Mouse (Mus musculus) midbrain, embryonic 11.5 days (tissue): ENCODE measurements around the gene Mxd4. TPM values are rescaled to one million over a fixed set of nuclear protein-coding genes. Genes with fewer than 3 reads are reported as not detected.

Experiments used
- ATAC-seq: fragments of 200-750 bp; cut with Nextera tagmentation; 2 replicates; pipeline ENCODE4 v1.8.0; 2017; ENCODE audit warnings: moderate TSS enrichment, moderate library complexity; ENCODE audit not compliant: low FRiP score
- DNase-seq: peaks from one replicate; pipeline ENCODE4 v3.0.0; 2015; ENCODE audit warnings: low spot score; ENCODE audit errors: missing footprints
- H3K27ac ChIP-seq: fragments of 300-500 bp; sonication (generic); 2 replicates; pipeline ENCODE4 v1.5.1; 2014; ENCODE audit warnings: low read depth, low read length
- H3K27me3 ChIP-seq: fragments of 300-500 bp; sonication (generic); 2 replicates; pipeline ENCODE4 v1.6.1; 2014; ENCODE audit warnings: mild to moderate bottlenecking, low read length, moderate library complexity, mixed read lengths; ENCODE audit not compliant: control insufficient read depth, insufficient read depth
- H3K36me3 ChIP-seq: fragments of 300-500 bp; sonication (generic); 2 replicates; pipeline ENCODE4 v1.6.1; 2014; ENCODE audit warnings: mild to moderate bottlenecking, low read length, moderate library complexity, mixed read lengths; ENCODE audit not compliant: control insufficient read depth, insufficient read depth
- H3K4me1 ChIP-seq: fragments of 300-500 bp; sonication (generic); 2 replicates; pipeline ENCODE4 v1.6.1; 2014; ENCODE audit warnings: low read length; ENCODE audit not compliant: control insufficient read depth, insufficient read depth
- H3K4me2 ChIP-seq: fragments of 300-500 bp; sonication (generic); 2 replicates; pipeline ENCODE4 v1.6.1; 2014; ENCODE audit warnings: mild to moderate bottlenecking, moderate library complexity
- H3K4me3 ChIP-seq: fragments of 300-500 bp; sonication (generic); 2 replicates; pipeline ENCODE4 v1.5.1; 2014; ENCODE audit warnings: low read depth, low read length
- H3K9ac ChIP-seq: fragments of 300-500 bp; sonication (generic); 2 replicates; pipeline ENCODE4 v1.6.1; 2014; ENCODE audit warnings: low read length
- H3K9me3 ChIP-seq: fragments of 300-500 bp; sonication (generic); 2 replicates; pipeline ENCODE4 v1.6.1; 2016; ENCODE audit warnings: low read length; ENCODE audit not compliant: control insufficient read depth
- WGBS: fragments of 180-500 bp; shearing (Covaris S2); extraction: QIAGEN DNeasy Blood & Tissue Kit; methylation state at CpG from one replicate; pipeline ENCODE4 v1.1.7; 2014; 5-methylcytosine and 5-hydroxymethylcytosine counted together
- polyA plus RNA-seq: library from polyadenylated mRNA; unstranded; fragments of >200 nt; fragmentation: Nextera tagmentation; extraction: Ambion mirVana; gene quantifications from 2 replicates; pipeline ENCODE4 v1.2.1, GENCODE M21; 2014

The Mxd4 gene
- polyA plus RNA-seq, 1 experiment from 2014 or later = 19.3 TPM

- peak overlapping the region; percentile 33 for H3K4me2 ChIP-seq
- 86% methylated on average over 3 of the region's 3 CpGs for WGBS
- no peaks in the 10 kb centered on the region for H3K36me3 ChIP-seq
- H3K9ac ChIP-seq = peak overlapping the region; percentile 46; the same call in 1 of the 2 replicates
- no peaks in the 10 kb centered on the region for H3K27me3 ChIP-seq
- DNase-seq (no peak), ATAC-seq (no peak)
- H3K4me1 ChIP-seq = peaks cover 7% of the 10 kb centered on the region; the same call in 1 of the 2 replicates
- H3K27ac ChIP-seq = peak overlapping the region; percentile 75
- no peaks in the 10 kb centered on the region for H3K9me3 ChIP-seq
- H3K4me3 ChIP-seq = no peak overlapping the region; the same call in 1 of the 2 replicates
Observed at GRCm38 (mm10) chr5:34169954-34170353, 17.6 kb downstream of the Mxd4 start.

- peaks cover 7% of the 10 kb centered on the region; the same call in 1 of the 2 replicates for H3K4me1 ChIP-seq
- H3K4me2 ChIP-seq = peak within 1 kb of the TSS; percentile 69
- peak; percentile 100 for ATAC-seq
Observed at GRCm38 (mm10) chr5:34168950-34169891, 18.3 kb downstream of the Mxd4 start, which contains the start of the genes Poln and Haus3. TSS of gene Poln (minus strand) at chr5:34169448. TSS of gene Haus3 (minus strand) at chr5:34169527.

GRCm38 (mm10) chr5:34167857-34168256 is 19.7 kb downstream of the Mxd4 start:
- Histone ChIP-seq H3K27ac (no peak overlapping the region), H3K9ac (no peak overlapping the region), H3K4me1 (peaks cover 7% of the 10 kb centered on the region; the same call in 1 of the 2 replicates), H3K4me2 (peak overlapping the region; percentile 30), H3K27me3 (no peaks in the 10 kb centered on the region), H3K9me3 (no peaks in the 10 kb centered on the region), H3K4me3 (no peak overlapping the region), H3K36me3 (peaks cover 3% of the 10 kb centered on the region; the same call in 1 of the 2 replicates)
- DNase-seq = no peak
- WGBS = 84% methylated on average over 4 of the region's 4 CpGs
- ATAC-seq = no peak

More at GRCm38 (mm10) chr5:34168950-34169891, 18.3 kb downstream of the Mxd4 start, which contains the start of the genes Poln and Haus3:
- under 1% methylated on average over 57 of the region's 57 CpGs for WGBS
- Histone ChIP-seq H3K4me3 (peak within 1 kb of the TSS; percentile 71), H3K9me3 (no peaks in the 10 kb centered on the region), H3K27ac (peak within 1 kb of the TSS; percentile 75), H3K9ac (peak within 1 kb of the TSS; percentile 85), H3K36me3 (no peaks in the 10 kb centered on the region), H3K27me3 (no peaks in the 10 kb centered on the region)
- peak; percentile 100 for DNase-seq

GRCm38 (mm10) chr5:34165793-34166192 is 21.7 kb downstream of the Mxd4 start:
- Histone ChIP-seq H3K4me2 (no peak overlapping the region), H3K27ac (no peak overlapping the region), H3K9me3 (no peaks in the 10 kb centered on the region), H3K4me3 (no peak overlapping the region), H3K36me3 (peaks cover 9% of the 10 kb centered on the region; the same call in 1 of the 2 replicates), H3K9ac (no peak overlapping the region), H3K4me1 (peaks cover 7% of the 10 kb centered on the region; the same call in 1 of the 2 replicates), H3K27me3 (no peaks in the 10 kb centered on the region)
- 92% methylated on average over 4 of the region's 4 CpGs for WGBS
- DNase-seq (no peak), ATAC-seq (no peak)

- DNase-seq (no peak), ATAC-seq (no peak)
- no peaks in the 10 kb centered on the region for H3K27me3 ChIP-seq
- no peaks in the 10 kb centered on the region for H3K36me3 ChIP-seq
- no peak overlapping the region for H3K4me2 ChIP-seq
- no peak overlapping the region for H3K4me3 ChIP-seq
- H3K9me3 ChIP-seq = no peaks in the 10 kb centered on the region
- no peak overlapping the region for H3K9ac ChIP-seq
- no peak overlapping the region for H3K27ac ChIP-seq
- no peaks in the 10 kb centered on the region for H3K4me1 ChIP-seq
Observed at GRCm38 (mm10) chr5:34148476-34148875, 39.0 kb downstream of the Mxd4 start.

- H3K27me3 ChIP-seq = no peaks in the 10 kb centered on the region
- H3K9ac ChIP-seq = no peak overlapping the region
- no peak overlapping the region for H3K27ac ChIP-seq
- no peak for ATAC-seq
- H3K4me1 ChIP-seq = no peaks in the 10 kb centered on the region
- no peak overlapping the region for H3K4me3 ChIP-seq
- no peak for DNase-seq
- no peaks in the 10 kb centered on the region for H3K9me3 ChIP-seq
- no peaks in the 10 kb centered on the region for H3K36me3 ChIP-seq
- H3K4me2 ChIP-seq = no peak overlapping the region
- WGBS = 86% methylated on average over 3 of the region's 3 CpGs
Observed at GRCm38 (mm10) chr5:34147554-34147953, 40.0 kb downstream of the Mxd4 start.

- Histone ChIP-seq H3K36me3 (no peaks in the 10 kb centered on the region), H3K4me2 (no peak overlapping the region), H3K9ac (no peak overlapping the region), H3K27me3 (no peaks in the 10 kb centered on the region), H3K4me3 (no peak overlapping the region), H3K9me3 (no peaks in the 10 kb centered on the region), H3K4me1 (no peaks in the 10 kb centered on the region), H3K27ac (no peak overlapping the region)
- no peak for DNase-seq
- no peak for ATAC-seq
- 3% methylated on average over 1 of the region's 1 CpGs for WGBS
Observed at GRCm38 (mm10) chr5:34139751-34140150, 47.8 kb downstream of the Mxd4 start.

GRCm38 (mm10) chr5:34132731-34133130 is 54.8 kb downstream of the Mxd4 start:
- Histone ChIP-seq H3K27ac (no peak overlapping the region), H3K9me3 (no peaks in the 10 kb centered on the region), H3K9ac (no peak overlapping the region), H3K27me3 (no peaks in the 10 kb centered on the region), H3K4me1 (no peaks in the 10 kb centered on the region), H3K36me3 (no peaks in the 10 kb centered on the region), H3K4me2 (no peak overlapping the region), H3K4me3 (no peak overlapping the region)
- WGBS = 88% methylated on average over 2 of the region's 2 CpGs
- ATAC-seq = no peak
- DNase-seq = no peak

GRCm38 (mm10) chr5:34124131-34124530 is 63.4 kb downstream of the Mxd4 start:
- 60% methylated on average over 1 of the region's 1 CpGs for WGBS
- no peak overlapping the region for H3K27ac ChIP-seq

More at GRCm38 (mm10) chr5:34124131-34124530, 63.4 kb downstream of the Mxd4 start:
- no peaks in the 10 kb centered on the region for H3K36me3 ChIP-seq
- H3K9ac ChIP-seq = no peak overlapping the region
- DNase-seq = no peak
- no peaks in the 10 kb centered on the region for H3K27me3 ChIP-seq
- H3K4me1 ChIP-seq = no peaks in the 10 kb centered on the region
- H3K4me3 ChIP-seq = no peak overlapping the region
- no peak overlapping the region for H3K4me2 ChIP-seq
- no peak for ATAC-seq
- H3K9me3 ChIP-seq = no peaks in the 10 kb centered on the region
